Mouse (Mus musculus) ES-E14 (cell line): ENCODE measurements at regions not wholly inside any gene's neighbourhood (a gene's known extent, or its start where the extent isn't known, plus 50 kb on each side); places are given as distances from the start of the nearest gene placed in this dataset.

Experiments used
- HCFC1 ChIP-seq: IDR thresholded peaks from 2 replicates; pipeline ENCODE4 v1.6.1; 2012; ENCODE audit warnings: low read length, inconsistent platforms, borderline replicate concordance; ENCODE audit not compliant: insufficient read depth
- ZC3H11A ChIP-seq: IDR thresholded peaks from 2 replicates; pipeline ENCODE4 v1.6.1; 2012; ENCODE audit warnings: low read depth, mild to moderate bottlenecking, inconsistent platforms, low read length, borderline replicate concordance

- TF ChIP-seq ZC3H11A (no peak), HCFC1 (no peak)
These were observed 254.5 kb downstream of the Qk start for GRCm38 (mm10) chr17:10065131-10065530.
